Mouse (Mus musculus) lung, postnatal 0 days (tissue): Measurements from ENCODE around the gene Efs. TPM values are rescaled to one million over a fixed set of nuclear protein-coding genes. Genes with fewer than 3 reads are reported as not detected.
A peak's percentile ranks its signal among the peaks of the same experiment; 100 is the strongest.
"Not testable (repeated sequence)": the region's sequence is repeated elsewhere in the genome, so short reads cannot be mapped to it uniquely, and the experiment has no call there.

Experiments
- ATAC-seq: fragments of 200-750 bp; cut with Nextera tagmentation; 2 replicates; pipeline ENCODE4 v1.8.0; 2017; ENCODE audit warnings: moderate library complexity
- DNase-seq: peaks from one replicate; pipeline ENCODE4 v3.0.0-alpha.2; 2016; ENCODE audit warnings: low spot score
- H3K27ac ChIP-seq: fragments of 300-500 bp; sonication (generic); 2 replicates; pipeline ENCODE4 v1.5.1; 2014; ENCODE audit warnings: antibody characterized with exemption, mild to moderate bottlenecking, low read length, mixed read lengths
- H3K27me3 ChIP-seq: fragments of 300-500 bp; sonication (generic); replicated peaks from 2 replicates; pipeline ENCODE4 v1.6.1; 2014; ENCODE audit warnings: low read length, mixed read lengths; ENCODE audit not compliant: insufficient read depth
- H3K36me3 ChIP-seq: fragments of 300-500 bp; sonication (generic); 2 replicates; pipeline ENCODE4 v1.6.1; 2014; ENCODE audit warnings: low read length, mixed read lengths; ENCODE audit not compliant: insufficient read depth
- H3K4me1 ChIP-seq: fragments of 300-500 bp; sonication (generic); 2 replicates; pipeline ENCODE4 v1.6.1; 2014; ENCODE audit warnings: antibody characterized with exemption, low read depth, low read length, mixed read lengths; ENCODE audit not compliant: insufficient read depth
- H3K4me2 ChIP-seq: fragments of 300-500 bp; sonication (generic); replicated peaks from 2 replicates; pipeline ENCODE4 v1.6.1; 2014; ENCODE audit warnings: low read depth, mild to moderate bottlenecking, low read length, moderate library complexity, mixed read lengths
- H3K4me3 ChIP-seq: fragments of 300-500 bp; sonication (generic); 2 replicates; pipeline ENCODE4 v1.5.1; 2014; ENCODE audit warnings: low read depth, low read length
- H3K9ac ChIP-seq: fragments of 300-500 bp; sonication (generic); replicated peaks from 2 replicates; pipeline ENCODE4 v1.6.1; 2014; ENCODE audit warnings: low read depth, mild to moderate bottlenecking
- H3K9me3 ChIP-seq: fragments of 300-500 bp; sonication (generic); 2 replicates; pipeline ENCODE4 v1.6.1; 2016; ENCODE audit warnings: low read length, mixed read lengths
- CTCF ChIP-seq: IDR thresholded peaks from 2 replicates; pipeline ENCODE4 v1.5.1; 2016; ENCODE audit warnings: antibody characterized with exemption, mild to moderate bottlenecking
- EP300 ChIP-seq: IDR thresholded peaks from 2 replicates; pipeline ENCODE4 v1.6.1; 2016; ENCODE audit warnings: antibody characterized with exemption, mild to moderate bottlenecking, control low read depth
- WGBS: fragments of 180-500 bp; shearing (Covaris S2); extraction: QIAGEN DNeasy Blood & Tissue Kit; methylation state at CpG from one replicate; pipeline ENCODE4 v1.1.7; 2014; 5-methylcytosine and 5-hydroxymethylcytosine counted together
- polyA plus RNA-seq: library from polyadenylated mRNA; unstranded; fragments of >200 nt; fragmentation: Nextera tagmentation; extraction: Ambion mirVana; gene quantifications from 2 replicates; pipeline ENCODE4 v1.2.1, GENCODE M21; 2015

Gene Efs
- 8.1 and 8.5 TPM in 2 replicates for polyA plus RNA-seq

DNA sequence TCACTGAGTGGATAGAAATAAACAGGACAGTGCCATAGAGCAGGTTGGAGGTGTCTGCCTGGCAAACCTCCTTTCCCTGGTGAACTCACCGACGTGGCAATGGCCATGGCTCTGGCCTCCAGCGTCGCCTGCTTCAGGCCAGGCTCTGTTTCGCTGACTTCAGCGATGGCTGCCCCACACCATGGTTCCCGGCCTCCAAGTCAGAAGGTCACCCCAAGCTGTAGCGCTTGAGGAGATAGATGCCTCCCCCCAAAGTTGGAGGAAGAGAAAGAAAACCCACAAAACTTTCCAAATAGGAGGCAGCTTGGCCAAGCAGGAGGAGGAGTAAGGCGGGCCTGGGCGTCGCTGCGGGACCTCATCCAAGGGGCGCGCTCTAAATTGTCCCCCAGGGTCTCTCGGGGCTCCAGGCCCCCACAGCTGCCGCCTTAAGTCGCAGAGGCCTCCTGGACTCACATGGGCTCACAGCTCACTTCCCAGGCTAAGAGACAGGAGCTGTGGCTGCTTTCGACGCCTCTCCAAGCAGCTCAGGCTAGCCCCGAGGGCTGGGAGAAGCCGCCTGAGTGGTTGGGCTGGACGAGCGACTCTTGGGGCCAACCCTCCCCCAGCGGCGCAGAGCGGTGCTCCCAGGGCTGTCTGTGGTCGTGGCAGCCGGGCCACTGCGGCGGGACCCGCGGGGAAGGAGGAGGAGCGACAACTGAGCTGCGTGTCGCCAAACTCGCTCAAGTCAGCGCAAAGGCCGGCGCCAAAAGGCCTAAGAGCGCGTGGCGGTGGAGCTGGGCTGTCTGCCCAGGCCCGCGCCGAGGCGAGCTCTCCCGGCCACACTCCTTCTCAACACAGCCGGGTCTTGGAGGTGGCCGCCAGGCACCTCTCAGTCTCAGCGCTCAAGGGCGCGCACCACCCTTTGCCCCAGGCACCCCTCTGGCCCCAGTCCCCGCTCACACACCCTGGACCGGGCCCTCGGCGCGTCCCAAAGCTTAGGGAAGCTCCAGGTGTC lies at the start of gene Efs:
Efs (minus strand) TSS at position 778 of the 994 bp plus-strand sequence.
- Histone ChIP-seq H3K4me2 (peak within 1 kb of the TSS; percentile 90), H3K4me1 (no peaks in the 10 kb centered on the region; the same call in 1 of the 2 replicates), H3K4me3 (peak within 1 kb of the TSS; percentile 52), H3K36me3 (no peaks in the 10 kb centered on the region), H3K27me3 (0 out of 2 replicates have a peak, but pooled peaks cover 5% of the 10 kb centered on the region), H3K27ac (peak within 1 kb of the TSS; percentile 72), H3K9ac (peak within 1 kb of the TSS; percentile 37), H3K9me3 (no peaks in the 10 kb centered on the region)
- TF ChIP-seq CTCF (no peak), EP300 (no peak)
- WGBS = 5% methylated on average over 45 of the region's 57 CpGs
- DNase-seq = peak; percentile 78
- peak; percentile 73 for ATAC-seq

DNA sequence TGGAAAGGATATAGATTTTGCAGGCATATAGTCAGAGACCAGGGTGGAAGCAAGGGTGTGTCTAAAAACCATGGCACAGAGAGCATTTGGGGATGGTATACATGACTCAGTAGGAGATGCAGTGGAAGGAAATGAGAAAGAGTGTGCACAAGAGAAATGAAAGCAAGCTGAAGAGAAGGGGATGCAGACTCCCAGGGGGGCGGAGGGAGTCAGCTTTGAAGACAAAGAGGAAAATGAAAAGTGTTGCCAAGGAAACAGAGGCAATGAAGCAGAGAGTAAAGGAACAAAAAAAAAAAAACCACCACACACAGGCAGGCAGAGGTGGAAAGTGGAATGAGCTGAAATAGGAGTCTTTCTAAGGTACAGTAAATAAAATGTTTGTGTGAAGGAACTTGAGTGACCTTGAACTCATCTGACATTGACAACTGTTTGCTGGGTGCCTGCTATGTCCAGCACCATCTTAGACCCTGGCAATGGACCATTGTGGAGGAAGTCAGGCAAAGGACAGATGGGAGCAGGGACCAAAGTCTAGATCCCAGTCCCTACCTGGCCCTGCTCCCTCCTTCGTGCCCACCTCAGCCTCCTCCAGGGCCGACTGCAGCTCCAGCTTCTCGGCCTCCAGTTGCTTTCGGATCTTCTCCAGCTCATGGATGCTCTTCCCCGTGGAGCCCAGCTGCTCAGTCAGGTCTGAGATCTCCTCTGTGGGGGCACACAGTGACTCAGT lies 48.3 kb upstream of the Efs start:
- no peak overlapping the region for H3K27ac ChIP-seq
- H3K4me3 ChIP-seq = no peak overlapping the region
- WGBS = 80% methylated on average over 6 of the region's 6 CpGs
- H3K36me3 ChIP-seq = no peaks in the 10 kb centered on the region
- no peak for TF ChIP-seq EP300
- H3K4me2 ChIP-seq = no peak overlapping the region
- no peak overlapping the region for H3K9ac ChIP-seq
- no peaks in the 10 kb centered on the region for H3K4me1 ChIP-seq
- H3K27me3 ChIP-seq = no peaks in the 10 kb centered on the region
- ATAC-seq (no peak), DNase-seq (no peak)
- no peaks in the 10 kb centered on the region for H3K9me3 ChIP-seq

GRCm38 (mm10) chr14:54972786-54973185 lies 46.9 kb upstream of the Efs start:
- H3K4me2 ChIP-seq, DNase-seq, H3K4me3 ChIP-seq, H3K9me3 ChIP-seq, H3K36me3 ChIP-seq, ATAC-seq, H3K4me1 ChIP-seq, H3K27ac ChIP-seq, H3K9ac ChIP-seq, H3K27me3 ChIP-seq: not testable (repeated sequence)
- 87% methylated on average over 7 of the region's 11 CpGs for WGBS

GRCm38 (mm10) chr14:54968344-54968743 lies 42.4 kb upstream of the Efs start:
- ATAC-seq = no peak; the same call in 1 of the 2 replicates
- no peaks in the 10 kb centered on the region for H3K4me1 ChIP-seq
- no peak overlapping the region for H3K4me2 ChIP-seq
- no peak for TF ChIP-seq EP300
- TF ChIP-seq CTCF = no peak
- no peaks in the 10 kb centered on the region for H3K36me3 ChIP-seq
- no peak for DNase-seq
- H3K9ac ChIP-seq = no peak overlapping the region
- no peaks in the 10 kb centered on the region for H3K27me3 ChIP-seq
- no peak overlapping the region for H3K4me3 ChIP-seq
- H3K27ac ChIP-seq = no peak overlapping the region
- no peaks in the 10 kb centered on the region for H3K9me3 ChIP-seq

DNA sequence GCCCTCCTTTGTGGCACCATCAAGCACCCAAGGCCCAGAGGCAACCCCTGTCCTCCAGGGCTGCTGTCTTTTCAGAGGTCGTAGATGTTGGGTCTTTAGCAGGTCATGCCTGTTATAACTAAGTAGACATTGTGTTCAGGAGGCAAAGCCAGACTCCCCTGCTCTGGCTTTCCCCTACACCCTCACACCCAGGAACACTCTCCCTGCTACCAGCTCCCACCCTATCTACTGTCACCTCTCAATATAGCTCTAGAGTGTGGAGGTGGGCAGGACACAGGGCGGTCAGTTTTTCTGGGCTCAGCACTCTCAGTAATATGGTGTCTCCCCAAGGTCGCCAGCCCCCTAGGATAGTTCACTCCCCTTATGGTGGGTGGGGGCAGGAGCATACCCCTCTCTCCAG lies 41.9 kb upstream of the Efs start:
- WGBS = 83% methylated on average over 3 of the region's 3 CpGs
- no peaks in the 10 kb centered on the region for H3K4me1 ChIP-seq
- TF ChIP-seq CTCF (no peak), EP300 (no peak)
- H3K36me3 ChIP-seq = no peaks in the 10 kb centered on the region
- no peak overlapping the region for H3K27ac ChIP-seq
- H3K9ac ChIP-seq = no peak overlapping the region
- H3K4me3 ChIP-seq = no peak overlapping the region
- no peak overlapping the region for H3K4me2 ChIP-seq
- H3K9me3 ChIP-seq = no peaks in the 10 kb centered on the region
- ATAC-seq (no peak), DNase-seq (no peak)
- no peaks in the 10 kb centered on the region for H3K27me3 ChIP-seq

DNA sequence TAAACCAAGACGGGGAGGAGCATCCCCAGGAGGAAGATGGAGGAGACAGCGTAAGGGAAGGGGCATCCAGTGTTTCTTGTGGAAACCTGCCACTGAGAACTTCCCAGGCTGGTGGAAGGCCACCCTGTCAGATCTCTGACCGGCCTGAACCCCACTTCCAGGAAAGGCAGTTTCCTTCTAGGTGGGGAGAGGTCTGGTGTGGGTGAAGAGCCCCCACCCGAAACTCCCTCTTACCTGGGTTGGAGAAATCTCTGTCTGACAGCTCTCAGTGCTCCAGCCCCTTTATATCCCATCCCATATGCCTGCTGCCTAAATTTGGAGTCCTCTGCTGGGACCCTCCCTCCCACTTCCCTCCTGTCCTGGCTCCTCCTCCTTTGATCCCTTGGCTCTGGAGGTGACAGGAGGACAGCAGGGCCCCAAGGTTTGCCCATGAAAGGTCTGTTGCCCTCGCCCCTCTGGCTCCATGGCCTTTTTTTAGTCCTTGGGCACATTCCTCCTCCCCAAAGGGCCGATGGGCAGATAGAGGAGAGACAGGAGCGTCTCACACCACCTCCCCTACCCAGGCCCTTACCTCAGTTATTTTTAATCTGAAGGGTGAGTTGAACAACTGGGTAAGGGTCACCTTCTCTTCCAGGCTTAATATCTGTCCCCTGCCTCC lies 40.5 kb upstream of the Efs start, which contains the start of gene Myh6:
Myh6 (minus strand) TSS at position 608 of the 658 bp plus-strand sequence.
- Histone ChIP-seq H3K4me3 (no peak within 1 kb of the TSS), H3K27ac (no peak within 1 kb of the TSS), H3K36me3 (no peaks in the 10 kb centered on the region), H3K9ac (no peak within 1 kb of the TSS), H3K4me2 (no peak within 1 kb of the TSS), H3K4me1 (no peaks in the 10 kb centered on the region), H3K27me3 (no peaks in the 10 kb centered on the region), H3K9me3 (no peaks in the 10 kb centered on the region)
- DNase-seq (no peak), ATAC-seq (no peak)
- no peak for TF ChIP-seq EP300
- TF ChIP-seq CTCF = no peak
- 51% methylated on average over 7 of the region's 7 CpGs for WGBS
